Mouse (Mus musculus) neural tube, embryonic 13.5 days (tissue): Measurements from ENCODE around the gene Pbx3. TPM values are rescaled to one million over a fixed set of nuclear protein-coding genes. Genes with fewer than 3 reads are reported as not detected.

ENCODE experiments used
- ATAC-seq: fragments of 200-750 bp; cut with Nextera tagmentation; 2 replicates; pipeline ENCODE4 v1.8.0; 2017; ENCODE audit warnings: low read depth, mild to moderate bottlenecking, moderate TSS enrichment, moderate library complexity
- H3K27ac ChIP-seq: fragments of 300-500 bp; sonication (generic); replicated peaks from 2 replicates; pipeline ENCODE4 v1.5.1; 2015; ENCODE audit warnings: moderate library complexity, mild to moderate bottlenecking, inconsistent platforms
- H3K27me3 ChIP-seq: fragments of 300-500 bp; sonication (generic); 2 replicates; pipeline ENCODE4 v1.6.1; 2015; ENCODE audit warnings: mild to moderate bottlenecking, inconsistent platforms
- H3K36me3 ChIP-seq: fragments of 300-500 bp; sonication (generic); 2 replicates; pipeline ENCODE4 v1.6.1; 2015; ENCODE audit warnings: mild to moderate bottlenecking, inconsistent platforms
- H3K4me1 ChIP-seq: fragments of 300-500 bp; sonication (generic); replicated peaks from 2 replicates; pipeline ENCODE4 v1.6.1; 2015; ENCODE audit warnings: inconsistent platforms
- H3K4me2 ChIP-seq: fragments of 300-500 bp; sonication (generic); 2 replicates; pipeline ENCODE4 v1.6.1; 2015; ENCODE audit warnings: inconsistent platforms, mild to moderate bottlenecking, moderate library complexity
- H3K4me3 ChIP-seq: fragments of 300-500 bp; sonication (generic); 2 replicates; pipeline ENCODE4 v1.5.1; 2015; ENCODE audit warnings: mild to moderate bottlenecking, inconsistent platforms
- H3K9ac ChIP-seq: fragments of 300-500 bp; sonication (generic); 2 replicates; pipeline ENCODE4 v1.6.1; 2015; ENCODE audit warnings: moderate library complexity, mild to moderate bottlenecking, inconsistent platforms
- H3K9me3 ChIP-seq: fragments of 300-500 bp; sonication (generic); 2 replicates; pipeline ENCODE4 v1.6.1; 2016; ENCODE audit warnings: inconsistent platforms
- WGBS: fragments of 180-500 bp; shearing (Covaris S2); methylation state at CpG from one replicate; pipeline ENCODE4 v1.1.7; 2015; 5-methylcytosine and 5-hydroxymethylcytosine counted together
- polyA plus RNA-seq: library from polyadenylated mRNA; unstranded; fragments of >200 nt; fragmentation: Nextera tagmentation; extraction: Ambion mirVana; gene quantifications from 2 replicates; pipeline ENCODE4 v1.2.1, GENCODE M21; 2015

Gene Pbx3
- polyA plus RNA-seq: 109 and 120 TPM in 2 replicates

GRCm38 (mm10) chr2:34372305-34373301 lies at the start of gene Pbx3:
Pbx3 (minus strand) TSS chr2:34373142.
- ATAC-seq: peak; percentile 94
- peak within 1 kb of the TSS; percentile 94 for H3K4me2 ChIP-seq
- H3K4me1 ChIP-seq: peaks cover 40% of the 10 kb centered on the region
- H3K9ac ChIP-seq: peak within 1 kb of the TSS; percentile 98
- WGBS: under 1% methylated on average over 39 of the region's 102 CpGs
- H3K4me3 ChIP-seq: peak within 1 kb of the TSS; percentile 77
- H3K27me3 ChIP-seq: no peaks in the 10 kb centered on the region
- no peaks in the 10 kb centered on the region for H3K36me3 ChIP-seq
- H3K27ac ChIP-seq: peak within 1 kb of the TSS; percentile 99
- H3K9me3 ChIP-seq: no peaks in the 10 kb centered on the region

GRCm38 (mm10) chr2:34420256-34420655 lies 47.3 kb upstream of the Pbx3 start:
- H3K4me1 ChIP-seq: peaks cover 6% of the 10 kb centered on the region; the same call in 1 of the 2 replicates
- H3K27me3 ChIP-seq: no peaks in the 10 kb centered on the region
- 68% methylated on average over 1 of the region's 1 CpGs for WGBS
- H3K36me3 ChIP-seq: peaks cover 13% of the 10 kb centered on the region
- no peak overlapping the region for H3K9ac ChIP-seq
- H3K27ac ChIP-seq: no peak overlapping the region
- ATAC-seq: no peak
- H3K4me2 ChIP-seq: no peak overlapping the region
- H3K9me3 ChIP-seq: no peaks in the 10 kb centered on the region
- no peak overlapping the region for H3K4me3 ChIP-seq

- ATAC-seq: no peak
- WGBS: 85% methylated on average over 5 of the region's 5 CpGs
- H3K9me3 ChIP-seq: no peaks in the 10 kb centered on the region
- no peaks in the 10 kb centered on the region for H3K36me3 ChIP-seq
- H3K27me3 ChIP-seq: no peaks in the 10 kb centered on the region
- no peak overlapping the region for H3K4me2 ChIP-seq
- peaks cover 20% of the 10 kb centered on the region for H3K4me1 ChIP-seq
- no peak overlapping the region for H3K9ac ChIP-seq
- no peak overlapping the region for H3K4me3 ChIP-seq
- no peak overlapping the region for H3K27ac ChIP-seq
Observed at GRCm38 (mm10) chr2:34409741-34410340, 36.9 kb upstream of the Pbx3 start.

GRCm38 (mm10) chr2:34408341-34408740 lies 35.4 kb upstream of the Pbx3 start:
- H3K4me2 ChIP-seq: peak overlapping the region; percentile 88; the same call in 1 of the 2 replicates
- peaks cover 20% of the 10 kb centered on the region for H3K4me1 ChIP-seq
- no peaks in the 10 kb centered on the region for H3K9me3 ChIP-seq
- H3K27ac ChIP-seq: no peak overlapping the region
- WGBS: 89% methylated on average over 10 of the region's 10 CpGs
- no peak overlapping the region for H3K9ac ChIP-seq
- H3K36me3 ChIP-seq: no peaks in the 10 kb centered on the region
- no peak for ATAC-seq
- no peak overlapping the region for H3K4me3 ChIP-seq
- no peaks in the 10 kb centered on the region for H3K27me3 ChIP-seq

- Histone ChIP-seq H3K36me3 (no peaks in the 10 kb centered on the region), H3K9me3 (no peaks in the 10 kb centered on the region), H3K4me2 (peak overlapping the region; percentile 88), H3K27ac (no peak overlapping the region), H3K4me3 (peak overlapping the region; percentile 93), H3K27me3 (no peaks in the 10 kb centered on the region), H3K4me1 (peaks cover 20% of the 10 kb centered on the region), H3K9ac (peak overlapping the region; percentile 89)
- 30% methylated on average over 7 of the region's 7 CpGs for WGBS
- no peak for ATAC-seq
Observed at GRCm38 (mm10) chr2:34407596-34407995, 34.7 kb upstream of the Pbx3 start.

GRCm38 (mm10) chr2:34406601-34407464 lies 33.9 kb upstream of the Pbx3 start, which contains the start of gene Mapkap1:
Mapkap1 (plus strand) TSS chr2:34406771.
- no peaks in the 10 kb centered on the region for H3K36me3 ChIP-seq

GRCm38 (mm10) chr2:34399535-34399934 lies 26.6 kb upstream of the Pbx3 start:
- no peak for ATAC-seq
- no peak overlapping the region for H3K4me3 ChIP-seq
- H3K9ac ChIP-seq: no peak overlapping the region
- H3K9me3 ChIP-seq: no peaks in the 10 kb centered on the region
- H3K4me1 ChIP-seq: no peaks in the 10 kb centered on the region
- no peaks in the 10 kb centered on the region for H3K36me3 ChIP-seq
- no peak overlapping the region for H3K27ac ChIP-seq
- WGBS: 49% methylated on average over 4 of the region's 4 CpGs
- no peaks in the 10 kb centered on the region for H3K27me3 ChIP-seq
- no peak overlapping the region for H3K4me2 ChIP-seq

More at GRCm38 (mm10) chr2:34406601-34407464, 33.9 kb upstream of the Pbx3 start, which contains the start of gene Mapkap1:
- Histone ChIP-seq H3K4me3 (peak within 1 kb of the TSS; percentile 93), H3K4me2 (peak within 1 kb of the TSS; percentile 88), H3K27me3 (no peaks in the 10 kb centered on the region), H3K9me3 (no peaks in the 10 kb centered on the region), H3K27ac (peak within 1 kb of the TSS; percentile 61), H3K9ac (peak within 1 kb of the TSS; percentile 89), H3K4me1 (peaks cover 20% of the 10 kb centered on the region)
- WGBS: under 1% methylated on average over 68 of the region's 68 CpGs
- peak; percentile 98 for ATAC-seq

- Histone ChIP-seq H3K36me3 (no peaks in the 10 kb centered on the region), H3K4me2 (no peak overlapping the region), H3K9me3 (no peaks in the 10 kb centered on the region), H3K27ac (no peak overlapping the region), H3K27me3 (no peaks in the 10 kb centered on the region), H3K9ac (no peak overlapping the region), H3K4me1 (peaks cover under 1% of the 10 kb centered on the region; the same call in 1 of the 2 replicates), H3K4me3 (no peak overlapping the region)
- 94% methylated on average over 2 of the region's 2 CpGs for WGBS
- no peak for ATAC-seq
Observed at GRCm38 (mm10) chr2:34378930-34379329, 6.0 kb upstream of the Pbx3 start.

GRCm38 (mm10) chr2:34374349-34374748 lies 1.4 kb upstream of the Pbx3 start:
- Histone ChIP-seq H3K9me3 (no peaks in the 10 kb centered on the region), H3K27me3 (no peaks in the 10 kb centered on the region), H3K27ac (no peak overlapping the region), H3K36me3 (no peaks in the 10 kb centered on the region), H3K4me2 (no peak overlapping the region), H3K4me1 (peaks cover 26% of the 10 kb centered on the region), H3K9ac (no peak overlapping the region), H3K4me3 (no peak overlapping the region)
- ATAC-seq: no peak
- WGBS: 64% methylated on average over 2 of the region's 2 CpGs

GRCm38 (mm10) chr2:34373886-34374285 lies 944 bp upstream of the Pbx3 start:
- Histone ChIP-seq H3K27ac (no peak overlapping the region), H3K9me3 (no peaks in the 10 kb centered on the region), H3K9ac (no peak overlapping the region), H3K4me1 (peaks cover 29% of the 10 kb centered on the region), H3K4me3 (no peak overlapping the region), H3K36me3 (no peaks in the 10 kb centered on the region), H3K27me3 (no peaks in the 10 kb centered on the region), H3K4me2 (peak overlapping the region; percentile 94; the same call in 1 of the 2 replicates)
- 37% methylated on average over 3 of the region's 3 CpGs for WGBS
- ATAC-seq: no peak

- WGBS: under 1% methylated on average over 72 of the region's 118 CpGs
Observed at GRCm38 (mm10) chr2:34371441-34372304, 1.3 kb downstream of the Pbx3 start.

More at GRCm38 (mm10) chr2:34371441-34372304, 1.3 kb downstream of the Pbx3 start:
- Histone ChIP-seq H3K4me1 (peaks cover 44% of the 10 kb centered on the region), H3K9me3 (no peaks in the 10 kb centered on the region), H3K4me3 (peak overlapping the region; percentile 77), H3K27me3 (no peaks in the 10 kb centered on the region), H3K36me3 (no peaks in the 10 kb centered on the region), H3K27ac (peak overlapping the region; percentile 99), H3K4me2 (peak overlapping the region; percentile 94), H3K9ac (peak overlapping the region; percentile 98)
- ATAC-seq: peak; percentile 52
